Mouse (Mus musculus): ENCODE results near the gene Sntb2. TPM values are rescaled to one million over a fixed set of nuclear protein-coding genes. Genes with fewer than 3 reads are reported as not detected.

Sntb2 gene
- total and polyA plus RNA-seq, 2 experiments from 2014 or later = 3.0 to 6.9 TPM

- ATAC-seq (no peak), DNase-seq (no peak)
- H3K36me3 ChIP-seq (ENCODE audit: insufficient read depth) = peaks cover 51% of the 10 kb centered on the region
- 93% methylated on average over 5 of the region's 5 CpGs for WGBS
- H3K4me1 ChIP-seq (ENCODE audit: insufficient read depth) = no peaks in the 10 kb centered on the region
- H3K9me3 ChIP-seq (ENCODE audit: low read length) = no peaks in the 10 kb centered on the region
- no peak overlapping the region for H3K9ac ChIP-seq
- no peaks in the 10 kb centered on the region for H3K27me3 ChIP-seq (ENCODE audit: insufficient read depth, low read length)
- H3K4me3 ChIP-seq (ENCODE audit: low read depth, low read length) = no peak overlapping the region
- no peak for TF ChIP-seq CTCF (IDR thresholded peaks at IDR 0.05; ENCODE audit: low read depth)
- H3K27ac ChIP-seq (ENCODE audit: low read depth, low read length) = no peak overlapping the region
- no peak overlapping the region for H3K4me2 ChIP-seq (ENCODE audit: low read depth)
These were observed 36.1 kb upstream of the Sntb2 start for GRCm38 (mm10) chr8:106899473-106899872.

GRCm38 (mm10) chr8:106905727-106906480 is 29.6 kb upstream of the Sntb2 start:
- ATAC-seq = no peak

GRCm38 (mm10) chr8:106906635-106907034 is 28.9 kb upstream of the Sntb2 start:
- Histone ChIP-seq H3K4me2 (ENCODE audit: low read depth) (no peak overlapping the region), H3K36me3 (ENCODE audit: insufficient read depth) (peaks cover 52% of the 10 kb centered on the region), H3K27ac (ENCODE audit: low read depth, low read length) (no peak overlapping the region), H3K9ac (no peak overlapping the region), H3K9me3 (ENCODE audit: low read length) (no peaks in the 10 kb centered on the region), H3K4me3 (ENCODE audit: low read depth, low read length) (no peak overlapping the region), H3K4me1 (ENCODE audit: insufficient read depth) (no peaks in the 10 kb centered on the region), H3K27me3 (ENCODE audit: insufficient read depth, low read length) (no peaks in the 10 kb centered on the region)
- no peak for ATAC-seq
- 95% methylated on average over 6 of the region's 6 CpGs for WGBS
- no peak for DNase-seq
- no peak for TF ChIP-seq CTCF (IDR thresholded peaks at IDR 0.05; ENCODE audit: low read depth)

More at GRCm38 (mm10) chr8:106905727-106906480, 29.6 kb upstream of the Sntb2 start:
- Histone ChIP-seq H3K4me3 (ENCODE audit: low read depth, low read length) (no peak overlapping the region), H3K9me3 (ENCODE audit: low read length) (no peaks in the 10 kb centered on the region), H3K27ac (ENCODE audit: low read depth, low read length) (no peak overlapping the region), H3K9ac (no peak overlapping the region), H3K27me3 (ENCODE audit: insufficient read depth, low read length) (no peaks in the 10 kb centered on the region), H3K36me3 (ENCODE audit: insufficient read depth) (peaks cover 55% of the 10 kb centered on the region), H3K4me2 (ENCODE audit: low read depth) (no peak overlapping the region), H3K4me1 (ENCODE audit: insufficient read depth) (no peaks in the 10 kb centered on the region)
- TF ChIP-seq CTCF (IDR thresholded peaks at IDR 0.05; ENCODE audit: low read depth) = peak; percentile 69
- DNase-seq = peak; percentile 52
- 88% methylated on average over 17 of the region's 17 CpGs for WGBS

GRCm38 (mm10) chr8:106907450-106907849 is 28.1 kb upstream of the Sntb2 start:
- H3K27ac ChIP-seq (ENCODE audit: low read depth, low read length) = no peak overlapping the region
- H3K4me1 ChIP-seq (ENCODE audit: insufficient read depth) = no peaks in the 10 kb centered on the region
- H3K36me3 ChIP-seq (ENCODE audit: insufficient read depth) = peaks cover 56% of the 10 kb centered on the region
- no peak overlapping the region for H3K4me2 ChIP-seq (ENCODE audit: low read depth)
- DNase-seq (no peak), ATAC-seq (no peak)
- no peaks in the 10 kb centered on the region for H3K27me3 ChIP-seq (ENCODE audit: insufficient read depth, low read length)
- WGBS = 93% methylated on average over 6 of the region's 6 CpGs
- TF ChIP-seq CTCF (IDR thresholded peaks at IDR 0.05; ENCODE audit: low read depth) = no peak
- no peak overlapping the region for H3K9ac ChIP-seq
- H3K9me3 ChIP-seq (ENCODE audit: low read length) = no peaks in the 10 kb centered on the region
- H3K4me3 ChIP-seq (ENCODE audit: low read depth, low read length) = no peak overlapping the region

GRCm38 (mm10) chr8:106908291-106908690 is 27.3 kb upstream of the Sntb2 start:
- Histone ChIP-seq H3K9ac (no peak overlapping the region), H3K27ac (ENCODE audit: low read depth, low read length) (no peak overlapping the region), H3K36me3 (ENCODE audit: insufficient read depth) (peaks cover 60% of the 10 kb centered on the region), H3K4me3 (ENCODE audit: low read depth, low read length) (no peak overlapping the region), H3K27me3 (ENCODE audit: insufficient read depth, low read length) (no peaks in the 10 kb centered on the region), H3K4me2 (ENCODE audit: low read depth) (no peak overlapping the region), H3K4me1 (ENCODE audit: insufficient read depth) (no peaks in the 10 kb centered on the region), H3K9me3 (ENCODE audit: low read length) (no peaks in the 10 kb centered on the region)
- no peak for ATAC-seq
- no peak for DNase-seq
- no peak for TF ChIP-seq CTCF (IDR thresholded peaks at IDR 0.05; ENCODE audit: low read depth)
- WGBS = 55% methylated on average over 7 of the region's 7 CpGs

- peaks cover 67% of the 10 kb centered on the region for H3K36me3 ChIP-seq (ENCODE audit: insufficient read depth)
- no peak overlapping the region for H3K4me3 ChIP-seq (ENCODE audit: low read depth, low read length)
- no peaks in the 10 kb centered on the region for H3K9me3 ChIP-seq (ENCODE audit: low read length)
- TF ChIP-seq CTCF (IDR thresholded peaks at IDR 0.05; ENCODE audit: low read depth) = no peak
- ATAC-seq = no peak
- H3K4me2 ChIP-seq (ENCODE audit: low read depth) = no peak overlapping the region
- DNase-seq = no peak
- no peak overlapping the region for H3K9ac ChIP-seq
- no peaks in the 10 kb centered on the region for H3K4me1 ChIP-seq (ENCODE audit: insufficient read depth)
- H3K27me3 ChIP-seq (ENCODE audit: insufficient read depth, low read length) = no peaks in the 10 kb centered on the region
- no peak overlapping the region for H3K27ac ChIP-seq (ENCODE audit: low read depth, low read length)
- 96% methylated on average over 10 of the region's 10 CpGs for WGBS
These were observed 21.9 kb upstream of the Sntb2 start for GRCm38 (mm10) chr8:106913631-106914030.

GRCm38 (mm10) chr8:106919721-106920394 is 15.7 kb upstream of the Sntb2 start:
- no peak for TF ChIP-seq CTCF (IDR thresholded peaks at IDR 0.05; ENCODE audit: low read depth)
- H3K9ac ChIP-seq = no peak overlapping the region
- no peak overlapping the region for H3K4me3 ChIP-seq (ENCODE audit: low read depth, low read length)
- 84% methylated on average over 8 of the region's 8 CpGs for WGBS
- no peaks in the 10 kb centered on the region for H3K27me3 ChIP-seq (ENCODE audit: insufficient read depth, low read length)
- no peak for DNase-seq
- ATAC-seq = no peak
- H3K9me3 ChIP-seq (ENCODE audit: low read length) = no peaks in the 10 kb centered on the region
- H3K4me2 ChIP-seq (ENCODE audit: low read depth) = no peak overlapping the region
- H3K27ac ChIP-seq (ENCODE audit: low read depth, low read length) = no peak overlapping the region
- H3K4me1 ChIP-seq (ENCODE audit: insufficient read depth) = no peaks in the 10 kb centered on the region
- peaks cover 70% of the 10 kb centered on the region for H3K36me3 ChIP-seq (ENCODE audit: insufficient read depth)

All from forebrain, postnatal 0 days (tissue).